Mouse (Mus musculus): ENCODE results near the gene Cyp4f39.
"Not testable (repeated sequence)": the region's sequence is repeated elsewhere in the genome, so short reads cannot be mapped to it uniquely, and the experiment has no call there.

- TF ChIP-seq CTCF (conservative IDR thresholded peaks at IDR 0.05 in 1 of 2, IDR thresholded peaks at IDR 0.05 in 1 of 2; ENCODE audit: low read depth in 2 of 2, low read length in 2 of 2); ZC3H11A (IDR thresholded peaks at IDR 0.05; ENCODE audit: low read depth, low read length); UBTF (IDR thresholded peaks at IDR 0.05; ENCODE audit: low read depth, low read length); JUND (conservative IDR thresholded peaks at IDR 0.05; ENCODE audit: low read depth, low read length); POLR2A (IDR thresholded peaks at IDR 0.05; ENCODE audit: low read depth, low read length); POLR2AphosphoS2 (IDR thresholded peaks at IDR 0.05; ENCODE audit: low read depth, low read length); JUN (IDR thresholded peaks at IDR 0.05; ENCODE audit: insufficient read depth, low read depth, low read length); EP300 (IDR thresholded peaks at IDR 0.05; ENCODE audit: low read length); ELF1 (IDR thresholded peaks at IDR 0.05; ENCODE audit: low read depth, low read length); KAT2A (IDR thresholded peaks at IDR 0.05; ENCODE audit: insufficient replicate concordance, low read length); ZMIZ1 (IDR thresholded peaks at IDR 0.05; ENCODE audit: low read depth, low read length); MAFK (IDR thresholded peaks at IDR 0.05; ENCODE audit: insufficient replicate concordance, low read length): not testable (repeated sequence)
Measured at GRCm38 (mm10) chr17:32500511-32500910, 48.0 kb downstream of the Cyp4f39 start.
